Mouse (Mus musculus): ENCODE results near the gene Abcc3. TPM values are rescaled to one million over a fixed set of nuclear protein-coding genes. Genes with fewer than 3 reads are reported as not detected.

Gene Abcc3
- 3.5 and 4.9 TPM in 2 replicates for polyA plus RNA-seq (2012; rRNA removed)
- polyA plus RNA-seq (2014; fragmentation: Nextera tagmentation; extraction: Ambion mirVana), result 4.7 and 6.5 TPM in 2 replicates

DNA sequence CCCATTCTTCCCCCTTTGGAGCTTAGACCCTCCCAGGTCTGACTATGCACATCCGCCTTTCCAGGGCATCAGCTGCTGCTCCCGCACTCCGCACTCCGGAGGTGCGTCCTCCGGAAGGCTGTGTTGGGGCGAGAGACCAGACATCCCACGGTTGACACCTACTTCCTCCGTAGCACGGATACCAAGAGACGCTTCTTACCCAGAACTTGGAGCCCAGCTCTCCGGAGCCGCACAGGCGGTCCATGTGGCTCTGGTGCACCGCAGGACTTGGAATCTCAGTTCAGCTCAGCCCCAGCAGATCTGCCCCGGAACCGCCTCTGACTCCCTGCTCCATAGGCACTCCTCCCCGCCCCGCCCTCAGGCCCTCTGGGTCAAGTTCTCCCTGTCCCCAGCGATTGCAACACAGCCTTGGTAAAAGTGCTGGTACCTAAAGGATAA is at the start of gene Abcc3:
Gene Abcc3, minus strand, starts transcription at position 326 of the 438 bp plus-strand sequence.
- DNase-seq (ENCODE audit: low read depth in 3 of 3, low spot score in 3 of 3) (no peak), ATAC-seq (ENCODE audit: insufficient read depth) (0 out of 2 replicates have a peak, but pooled peaks have one; percentile 31)
- Histone ChIP-seq H3K9ac (replicated peaks) (no peak within 1 kb of the TSS), H3K27ac (no peak within 1 kb of the TSS), H3K4me3 (ENCODE audit: insufficient read depth in 1 of 2, low read depth in 2 of 2, low read length in 2 of 2) (peak within 1 kb of the TSS; percentile 1 to 9; a peak in 3 of 4 replicates), H3K4me1 (replicated peaks; ENCODE audit: control insufficient read depth in 2 of 2, insufficient read depth in 2 of 2, low read length in 1 of 2) (no peaks in the 10 kb centered on the region), H3K36me3 (replicated peaks; ENCODE audit: control insufficient read depth, insufficient read depth, low read depth) (no peaks in the 10 kb centered on the region), H3K4me2 (ENCODE audit: low read depth) (peak within 1 kb of the TSS; percentile 41), H3K9me3 (ENCODE audit: control insufficient read depth, low read length) (no peaks in the 10 kb centered on the region), H3K27me3 (ENCODE audit: control insufficient read depth, insufficient read depth, low read length) (peaks cover 2% of the 10 kb centered on the region; the same call in 1 of the 2 replicates)
- TF ChIP-seq CTCF (IDR thresholded peaks at IDR 0.05; ENCODE audit: low read depth) (no peak), EP300 (IDR thresholded peaks at IDR 0.05; ENCODE audit: low read depth) (no peak)
- 2% methylated on average over 20 of the region's 20 CpGs for WGBS (ENCODE audit: insufficient replicate concordance)

DNA sequence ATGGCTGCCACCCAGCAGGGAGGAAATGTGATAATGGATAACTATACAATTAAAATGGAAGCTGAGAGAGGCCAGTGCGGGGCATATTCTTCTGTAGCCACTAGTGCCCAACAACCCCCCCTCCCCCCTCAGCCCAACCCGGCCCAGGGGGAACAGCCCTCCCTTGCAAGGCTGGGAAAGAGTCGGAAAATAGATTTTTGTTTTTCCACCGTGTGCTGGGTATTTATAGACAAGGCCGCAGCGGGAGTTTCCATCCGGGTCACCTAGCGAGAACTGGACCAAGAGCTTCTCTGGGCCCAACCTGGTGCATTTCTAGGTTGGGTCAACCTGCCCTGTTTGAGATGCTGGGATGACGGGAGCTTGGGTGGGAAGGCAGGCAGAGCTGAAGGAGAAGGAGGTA is 49.0 kb upstream of the Abcc3 start:
- TF ChIP-seq EP300 (IDR thresholded peaks at IDR 0.05; ENCODE audit: low read depth) (no peak), CTCF (IDR thresholded peaks at IDR 0.05; ENCODE audit: low read depth) (no peak)
- H3K4me1 ChIP-seq (replicated peaks; ENCODE audit: control insufficient read depth in 2 of 2, insufficient read depth in 2 of 2, low read length in 1 of 2), result no peaks in the 10 kb centered on the region; a peak in 1 of 4 replicates
- DNase-seq (ENCODE audit: low read depth in 3 of 3, low spot score in 3 of 3) (no peak), ATAC-seq (ENCODE audit: insufficient read depth) (no peak)
- H3K27ac ChIP-seq, result no peak overlapping the region
- 63% methylated on average over 9 of the region's 9 CpGs for WGBS (ENCODE audit: insufficient replicate concordance)
- H3K27me3 ChIP-seq (ENCODE audit: control insufficient read depth, insufficient read depth, low read length), result no peaks in the 10 kb centered on the region
- no peaks in the 10 kb centered on the region for H3K9me3 ChIP-seq (ENCODE audit: control insufficient read depth, low read length)
- no peak overlapping the region for H3K4me3 ChIP-seq (ENCODE audit: insufficient read depth in 1 of 2, low read depth in 2 of 2, low read length in 2 of 2)
- H3K4me2 ChIP-seq (ENCODE audit: low read depth), result no peak overlapping the region
- no peaks in the 10 kb centered on the region for H3K36me3 ChIP-seq (replicated peaks; ENCODE audit: control insufficient read depth, insufficient read depth, low read depth)
- H3K9ac ChIP-seq (replicated peaks), result no peak overlapping the region

DNA sequence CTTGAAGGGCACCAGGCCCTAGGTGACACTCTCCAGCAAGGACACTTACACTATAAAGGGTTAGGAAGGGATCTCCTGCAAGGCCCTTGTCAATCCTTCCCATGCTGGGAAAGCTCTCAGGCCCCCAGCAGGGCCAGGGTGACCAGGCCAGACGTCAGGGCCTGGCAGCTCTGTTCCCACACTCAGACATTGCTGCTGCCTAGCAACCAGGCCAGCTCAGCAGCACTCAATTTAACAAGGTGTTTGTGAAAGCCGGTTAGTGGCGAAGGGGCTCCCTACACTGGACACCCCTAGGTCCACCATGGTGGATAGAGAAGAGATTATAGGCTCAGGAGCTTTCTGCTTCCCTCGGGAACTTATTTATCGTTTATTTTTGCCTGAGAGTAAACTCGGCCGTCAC is 48.3 kb upstream of the Abcc3 start:
- H3K27me3 ChIP-seq (ENCODE audit: control insufficient read depth, insufficient read depth, low read length), result no peaks in the 10 kb centered on the region
- H3K4me1 ChIP-seq (replicated peaks; ENCODE audit: control insufficient read depth in 2 of 2, insufficient read depth in 2 of 2, low read length in 1 of 2), result no peaks in the 10 kb centered on the region
- DNase-seq (ENCODE audit: low read depth in 3 of 3, low spot score in 3 of 3) (no peak), ATAC-seq (ENCODE audit: insufficient read depth) (no peak)
- H3K4me3 ChIP-seq (ENCODE audit: insufficient read depth in 1 of 2, low read depth in 2 of 2, low read length in 2 of 2), result no peak overlapping the region
- no peak overlapping the region for H3K9ac ChIP-seq (replicated peaks)
- 44% methylated on average over 7 of the region's 7 CpGs for WGBS (ENCODE audit: insufficient replicate concordance)
- no peaks in the 10 kb centered on the region for H3K36me3 ChIP-seq (replicated peaks; ENCODE audit: control insufficient read depth, insufficient read depth, low read depth)
- no peak overlapping the region for H3K27ac ChIP-seq
- TF ChIP-seq EP300 (IDR thresholded peaks at IDR 0.05; ENCODE audit: low read depth) (no peak), CTCF (IDR thresholded peaks at IDR 0.05; ENCODE audit: low read depth) (no peak)
- H3K4me2 ChIP-seq (ENCODE audit: low read depth), result no peak overlapping the region
- no peaks in the 10 kb centered on the region for H3K9me3 ChIP-seq (ENCODE audit: control insufficient read depth, low read length)

DNA sequence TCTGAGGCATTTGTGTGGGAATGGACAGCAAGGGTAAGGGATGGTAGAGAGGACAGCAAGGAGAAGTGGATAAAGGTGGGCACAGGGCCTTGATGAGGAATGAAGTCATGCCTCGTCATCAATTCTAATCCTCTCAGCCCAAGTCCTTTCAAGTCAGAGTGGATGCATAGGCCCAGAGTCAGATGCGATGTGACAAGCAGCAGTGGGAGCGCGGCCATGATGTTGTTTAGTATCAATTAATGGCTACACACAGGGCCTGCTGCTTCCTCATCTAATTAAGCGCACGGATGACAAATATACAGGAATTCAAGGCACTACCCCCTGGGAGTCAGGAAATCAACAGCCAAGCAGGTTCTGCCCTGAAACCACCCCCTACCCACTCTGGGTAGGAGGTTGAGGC is 47.6 kb upstream of the Abcc3 start:
- H3K9me3 ChIP-seq (ENCODE audit: control insufficient read depth, low read length), result no peaks in the 10 kb centered on the region
- H3K9ac ChIP-seq (replicated peaks), result no peak overlapping the region
- H3K27me3 ChIP-seq (ENCODE audit: control insufficient read depth, insufficient read depth, low read length), result no peaks in the 10 kb centered on the region
- TF ChIP-seq CTCF (IDR thresholded peaks at IDR 0.05; ENCODE audit: low read depth) (no peak), EP300 (IDR thresholded peaks at IDR 0.05; ENCODE audit: low read depth) (no peak)
- WGBS (ENCODE audit: insufficient replicate concordance), result 83% methylated on average over 6 of the region's 6 CpGs
- H3K4me1 ChIP-seq (replicated peaks; ENCODE audit: control insufficient read depth in 2 of 2, insufficient read depth in 2 of 2, low read length in 1 of 2), result no peaks in the 10 kb centered on the region
- DNase-seq (ENCODE audit: low read depth in 3 of 3, low spot score in 3 of 3) (no peak), ATAC-seq (ENCODE audit: insufficient read depth) (no peak)
- H3K27ac ChIP-seq, result no peak overlapping the region
- no peak overlapping the region for H3K4me3 ChIP-seq (ENCODE audit: insufficient read depth in 1 of 2, low read depth in 2 of 2, low read length in 2 of 2)
- H3K4me2 ChIP-seq (ENCODE audit: low read depth), result no peak overlapping the region
- no peaks in the 10 kb centered on the region for H3K36me3 ChIP-seq (replicated peaks; ENCODE audit: control insufficient read depth, insufficient read depth, low read depth)

DNA sequence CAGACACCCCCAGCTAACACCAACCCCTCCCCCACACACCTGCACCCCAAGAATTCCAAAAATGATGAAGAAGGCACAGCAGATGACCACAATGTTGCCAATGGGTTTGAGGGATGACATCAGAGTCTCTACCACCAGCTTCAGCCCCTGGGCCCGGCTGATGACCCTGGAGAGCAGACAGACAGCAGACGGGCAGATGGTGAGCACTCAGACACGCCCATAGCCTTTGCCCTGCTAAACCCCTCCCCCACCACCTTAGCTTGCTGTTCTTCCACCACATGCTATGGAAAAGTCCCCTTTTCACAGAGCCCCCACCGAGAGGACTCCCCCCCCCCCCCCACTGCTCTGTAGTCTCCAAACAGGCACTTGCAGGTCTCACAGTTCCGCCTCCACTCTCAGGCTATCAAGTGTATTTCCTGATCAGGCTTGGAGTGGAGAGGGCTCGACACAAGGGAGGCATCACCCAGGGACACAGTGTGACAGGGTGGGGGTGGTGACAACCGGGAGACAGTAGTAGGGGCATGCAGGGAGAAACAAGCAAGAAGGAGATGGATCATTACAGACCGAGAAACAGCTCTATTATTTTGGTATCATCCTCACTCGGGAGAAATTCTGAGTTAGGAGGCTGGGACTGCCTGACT is 36.3 kb upstream of the Abcc3 start:
- Histone ChIP-seq H3K27me3 (ENCODE audit: control insufficient read depth, insufficient read depth, low read length) (peaks cover 10% of the 10 kb centered on the region), H3K9ac (replicated peaks) (no peak overlapping the region), H3K4me3 (ENCODE audit: insufficient read depth in 1 of 2, low read depth in 2 of 2, low read length in 2 of 2) (no peak overlapping the region), H3K27ac (no peak overlapping the region), H3K9me3 (ENCODE audit: control insufficient read depth, low read length) (no peaks in the 10 kb centered on the region), H3K4me2 (ENCODE audit: low read depth) (no peak overlapping the region), H3K36me3 (replicated peaks; ENCODE audit: control insufficient read depth, insufficient read depth, low read depth) (no peaks in the 10 kb centered on the region), H3K4me1 (replicated peaks; ENCODE audit: control insufficient read depth in 2 of 2, insufficient read depth in 2 of 2, low read length in 1 of 2) (no peaks in the 10 kb centered on the region)
- TF ChIP-seq EP300 (IDR thresholded peaks at IDR 0.05; ENCODE audit: low read depth) (no peak), CTCF (IDR thresholded peaks at IDR 0.05; ENCODE audit: low read depth) (no peak)
- WGBS (ENCODE audit: insufficient replicate concordance), result 24% methylated on average over 9 of the region's 9 CpGs
- ATAC-seq (ENCODE audit: insufficient read depth), result no peak
- no peak for DNase-seq (ENCODE audit: low read depth in 3 of 3, low spot score in 3 of 3)
